Mouse (Mus musculus) monocyte, adult 59 days (primary cell): Measurements from ENCODE around the gene Unk. TPM values are rescaled to one million over a fixed set of nuclear protein-coding genes. Genes with fewer than 3 reads are reported as not detected.

Experiments
- total RNA-seq, 2 experiments: library from RNA; stranded (reverse); gene quantifications; one replicate each; pipeline ENCODE4 v1.2.4; 2023

Unk gene
- total RNA-seq = 10 to 100 TPM; 32.3 to 41.4 TPM

DNA sequence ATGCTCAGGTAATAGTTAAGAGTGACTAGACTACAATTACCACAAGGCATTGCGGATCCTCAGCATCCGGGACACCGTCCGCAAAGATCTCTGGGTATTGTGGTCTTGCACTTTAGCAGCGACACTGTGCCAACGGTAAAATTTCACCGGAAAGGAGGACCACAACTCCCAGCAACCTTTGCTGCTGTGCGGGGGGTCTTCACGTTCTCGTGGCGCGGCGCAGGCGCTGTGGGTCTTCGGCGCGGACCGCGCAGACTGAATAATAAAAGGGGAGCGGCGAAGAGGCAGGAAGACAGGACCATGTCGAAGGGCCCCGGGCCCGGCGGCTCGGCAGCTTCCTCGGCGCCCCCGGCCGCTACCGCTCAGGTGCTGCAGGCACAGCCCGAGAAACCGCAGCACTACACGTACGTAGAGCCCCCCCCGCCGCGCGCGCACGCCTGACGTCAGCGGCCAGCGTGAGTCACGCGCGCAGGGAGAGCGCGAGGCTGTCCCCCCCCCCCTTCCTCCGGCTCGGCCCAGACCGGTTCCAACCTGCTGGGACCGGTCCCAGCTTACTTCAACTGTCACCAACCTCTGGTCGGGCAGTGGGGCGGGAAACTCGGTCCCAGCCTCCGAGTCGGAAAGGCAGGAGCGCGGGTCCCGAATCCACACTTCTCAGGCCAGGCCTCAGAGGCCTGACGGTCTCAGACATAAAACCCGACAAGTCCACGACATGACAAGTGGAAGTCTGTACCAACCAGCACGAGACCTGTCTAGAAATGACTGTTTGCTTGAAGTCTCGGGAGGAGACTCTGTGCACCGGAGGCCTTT lies at the start of gene Unk:
Gene Unk, plus strand, starts transcription at position 235 of the 810 bp plus-strand sequence.

DNA sequence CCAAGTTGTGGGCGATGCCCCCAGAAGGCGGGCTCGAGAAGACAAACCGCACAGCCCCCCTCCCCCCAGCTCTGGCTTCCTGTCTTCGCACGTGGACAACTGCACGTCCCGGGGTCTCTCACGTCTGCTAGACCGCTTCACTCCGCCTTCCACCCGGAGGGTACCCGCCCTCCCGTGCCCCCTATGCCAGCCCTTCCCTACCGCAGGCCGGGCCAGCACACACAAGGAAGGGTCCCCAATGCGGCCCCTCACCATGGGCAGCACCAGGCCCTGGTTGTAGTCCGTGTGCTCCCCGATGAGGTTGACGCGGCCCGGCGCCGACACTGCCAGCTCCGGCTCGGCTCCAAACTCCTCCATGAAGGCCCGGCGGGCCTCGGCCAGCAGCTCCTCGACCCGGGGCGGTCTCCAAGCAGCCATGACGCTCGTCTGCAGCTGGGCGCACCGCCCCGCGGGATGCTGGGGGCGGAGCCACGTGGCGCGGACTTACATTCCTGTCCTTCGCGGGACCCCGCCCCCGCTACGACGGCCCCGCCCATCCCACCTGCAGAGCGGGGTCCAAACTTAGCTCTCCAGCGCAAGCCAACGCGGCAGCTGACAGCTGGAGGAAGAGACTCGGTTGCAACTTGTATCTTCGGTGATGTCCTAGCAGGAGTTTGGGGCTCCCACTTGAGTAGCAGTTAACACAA lies 17.7 kb upstream of the Unk start, which contains the start of gene Galk1:
Gene Galk1, minus strand, starts transcription at position 458 of the 686 bp plus-strand sequence.

DNA sequence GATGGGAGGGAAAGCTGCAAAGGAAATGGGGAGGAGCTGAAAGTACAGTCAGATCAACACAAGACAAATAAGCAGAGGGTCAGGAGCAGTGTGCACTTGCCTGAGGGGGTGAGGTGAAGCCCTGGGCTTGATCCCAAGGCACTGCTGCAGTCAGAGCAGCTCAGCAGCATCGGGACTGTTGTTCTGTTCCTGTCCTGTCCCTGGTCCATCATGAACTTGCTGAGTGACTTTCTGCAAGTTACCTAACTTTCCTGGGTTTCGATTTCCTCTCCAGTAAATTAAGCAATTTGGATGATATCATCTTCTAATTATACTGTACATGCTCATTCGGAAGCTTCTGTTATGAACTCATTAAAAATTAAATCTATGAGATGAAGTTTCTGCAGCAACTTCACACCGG lies 2.4 kb upstream of the Unk start, which contains the start of gene H3f3b:
Gene H3f3b, minus strand, starts transcription at position 207 of the 400 bp plus-strand sequence.

DNA sequence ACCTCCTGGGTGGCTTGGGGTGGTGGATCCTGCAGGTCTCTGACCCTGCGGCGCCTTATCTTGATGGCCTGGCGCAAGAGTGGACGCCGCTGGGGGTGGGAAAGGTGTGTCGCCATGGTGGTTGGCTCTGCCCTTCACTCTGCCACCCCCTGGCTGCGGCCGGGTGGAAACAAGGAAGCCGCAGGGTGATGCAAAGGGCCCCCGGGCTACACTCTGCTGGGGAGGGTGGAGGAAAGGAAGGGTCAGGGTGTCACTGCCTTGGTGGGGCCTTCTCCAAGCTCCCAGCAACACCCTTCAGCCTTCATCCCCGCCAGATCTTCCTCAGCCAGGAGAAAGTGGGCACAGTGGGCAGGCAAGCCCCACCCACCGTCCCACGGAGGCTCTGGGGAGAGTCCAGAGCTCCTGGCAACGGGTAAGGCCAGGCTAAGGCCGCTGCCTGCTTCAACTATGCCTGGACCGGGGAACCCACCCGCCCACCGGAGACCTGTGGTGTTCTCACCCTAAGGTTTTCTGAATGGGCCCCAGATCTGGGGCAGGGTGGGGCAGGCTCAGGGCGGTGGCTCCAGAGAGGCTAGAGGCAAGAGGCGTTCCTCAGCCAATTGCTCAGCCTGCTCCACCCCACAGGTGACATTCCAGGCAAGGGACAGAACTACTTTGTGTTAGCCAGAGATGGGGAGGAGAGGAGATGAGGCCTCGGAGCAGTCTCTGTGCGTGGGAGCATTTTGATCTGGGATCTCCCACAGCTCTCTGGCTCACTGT lies 47.5 kb downstream of the Unk start, which contains the start of gene Unc13d:
Gene Unc13d, minus strand, starts transcription at position 516 of the 759 bp plus-strand sequence.

DNA sequence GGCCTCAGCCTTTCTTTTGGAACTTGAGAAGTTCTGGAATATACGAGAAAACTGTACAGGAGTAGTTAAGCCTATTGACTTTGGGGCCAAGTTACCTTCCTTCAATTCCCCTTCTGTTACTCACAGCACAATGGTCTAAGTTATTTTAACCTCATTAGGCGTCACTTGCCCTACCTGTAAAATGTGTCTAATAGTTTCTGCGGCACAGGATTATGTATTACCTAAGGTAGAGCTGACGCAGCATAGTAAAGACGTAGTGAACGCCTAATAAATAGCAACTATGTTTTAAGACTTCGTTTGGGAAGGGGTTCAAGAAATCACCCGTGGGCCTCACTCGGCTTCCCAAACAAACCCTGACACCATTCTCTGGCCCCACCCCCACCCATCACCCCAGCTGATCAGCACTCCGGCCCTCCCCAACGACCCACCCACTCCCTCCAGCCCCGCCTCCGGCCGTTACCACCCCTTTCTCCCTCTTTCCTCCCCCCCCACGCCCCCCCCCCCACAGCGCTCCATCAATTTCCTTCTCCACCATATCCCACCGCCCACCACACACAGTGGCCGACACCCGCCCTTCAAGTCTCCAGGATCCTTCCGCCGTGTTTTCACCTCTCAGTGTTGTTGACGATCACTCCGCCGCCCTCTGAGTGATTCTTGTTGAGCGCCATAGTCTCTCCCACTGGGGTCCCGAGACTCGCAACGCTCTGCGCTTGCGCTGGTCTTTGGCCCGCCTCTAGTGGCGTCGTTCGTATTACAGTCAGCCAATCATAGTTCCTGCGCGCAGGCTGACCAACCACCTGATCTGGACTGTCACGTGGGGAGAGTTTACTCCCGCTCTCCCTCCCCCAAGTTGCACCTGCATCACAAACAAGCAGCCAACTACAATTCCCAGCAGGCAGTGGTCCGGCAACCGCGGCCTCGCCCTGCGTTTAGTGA lies 56.4 kb downstream of the Unk start, which contains the start of gene Wbp2:
Gene Wbp2, minus strand, starts transcription at position 738 of the 936 bp plus-strand sequence.

Other genes starting within 250 kb of the Unk start
- 1 to 10 TPM; 1.2 to 1.3 TPM for gene Caskin2, start 216.7 kb upstream of the Unk start, total RNA-seq
- 10 to 100 TPM; 17.0 to 17.7 TPM for gene Tsen54, start 215.6 kb upstream of the Unk start, total RNA-seq
- 10 to 100 TPM in 1 of 2 experiments, 1 to 10 TPM in 1; 8.1 to 14.9 TPM for gene Llgl2, start 206.3 kb upstream of the Unk start, total RNA-seq
- gene Myo15b, start 171.9 kb upstream of the Unk start, total RNA-seq = not detected
- 10 to 100 TPM; 22.9 to 25.2 TPM for gene Smim5, start 130.4 kb upstream of the Unk start, total RNA-seq
- gene Smim6, start 118.3 kb upstream of the Unk start, total RNA-seq = 1 to 10 TPM; 2.4 to 5.0 TPM
- gene Sap30bp, start 97.0 kb upstream of the Unk start, total RNA-seq = 10 to 100 TPM; 25.9 to 34.3 TPM
- 10 to 100 TPM; 23.9 to 26.2 TPM for gene Recql5, start 96.8 kb upstream of the Unk start, total RNA-seq
- gene Itgb4, start 55.6 kb upstream of the Unk start, total RNA-seq = 1 to 10 TPM in 1 of 2 experiments, not detected in 1; 1.6 TPM
- gene Galk1, start 17.6 kb upstream of the Unk start, total RNA-seq = 10 to 100 TPM in 1 of 2 experiments, 1 to 10 TPM in 1; 9.6 to 10.4 TPM
- gene H3f3b, start 2.4 kb upstream of the Unk start, total RNA-seq = 1,000 to 10,000 TPM; 3,280 to 3,497 TPM
- gene Unc13d, start 47.6 kb downstream of the Unk start, total RNA-seq = 10 to 100 TPM; 47.4 to 55.6 TPM
- gene Wbp2, start 56.7 kb downstream of the Unk start, total RNA-seq = 100 to 1,000 TPM; 155 to 164 TPM
- 10 to 100 TPM; 13.8 to 15.7 TPM for gene Trim47, start 96.9 kb downstream of the Unk start, total RNA-seq
- gene Trim65, start 100.8 kb downstream of the Unk start, total RNA-seq = 10 to 100 TPM; 28.0 to 31.9 TPM
- 10 to 100 TPM; 27.5 to 28.3 TPM for gene Mrpl38, start 108.5 kb downstream of the Unk start, total RNA-seq
- gene Fbf1, start 137.8 kb downstream of the Unk start, total RNA-seq = 10 to 100 TPM; 16.6 to 20.0 TPM
- 10 to 100 TPM; 44.9 to 53.1 TPM for gene Ten1, start 168.5 kb downstream of the Unk start, total RNA-seq
- 10 to 100 TPM; 42.6 to 47.8 TPM for gene Acox1, start 168.7 kb downstream of the Unk start, total RNA-seq
- gene Evpl, start 207.8 kb downstream of the Unk start, total RNA-seq = not detected
- gene Srp68, start 243.9 kb downstream of the Unk start, total RNA-seq = 10 to 100 TPM; 46.5 to 50.4 TPM